Mouse (Mus musculus) CH12.LX (cell line): Measurements from ENCODE around the gene Rccd1. TPM values are rescaled to one million over a fixed set of nuclear protein-coding genes. Genes with fewer than 3 reads are reported as not detected.
A peak's percentile ranks its signal among the peaks of the same experiment; 100 is the strongest.

Source experiments
- DNase-seq: peaks from one replicate; pipeline ENCODE4 v3.0.0-alpha.2; 2013; ENCODE audit errors: extremely low read depth
- H3K27ac ChIP-seq: 2 replicates; pipeline ENCODE4 v1.5.1; 2012; ENCODE audit warnings: low read depth, mild to moderate bottlenecking, control low read depth, moderate library complexity; ENCODE audit not compliant: insufficient read depth
- H3K27me3 ChIP-seq: replicated peaks from 2 replicates; pipeline ENCODE3; 2012; ENCODE audit warnings: inconsistent platforms
- H3K36me3 ChIP-seq, 2 experiments: replicated peaks in 1 of 2; 2 replicates each; pipeline versions ENCODE3 to v1.6.1; 2012; ENCODE audit warnings: inconsistent platforms in 1 of 2, low read length in 1 of 2, mild to moderate bottlenecking in 1 of 2, mixed read lengths in 1 of 2, moderate library complexity in 1 of 2; ENCODE audit not compliant: control insufficient read depth in 1 of 2, insufficient read depth in 1 of 2
- H3K4me1 ChIP-seq, 2 experiments: 2 replicates each; pipeline ENCODE4 v1.6.1; 2012; ENCODE audit warnings: inconsistent platforms in 1 of 2, moderate library complexity in 1 of 2; ENCODE audit not compliant: insufficient read depth in 2 of 2, control insufficient read depth in 1 of 2
- H3K4me2 ChIP-seq: 2 replicates; pipeline ENCODE4 v1.6.1; 2012; ENCODE audit warnings: low read depth, mild to moderate bottlenecking, control low read depth; ENCODE audit not compliant: poor library complexity, insufficient read depth, severe bottlenecking
- H3K4me3 ChIP-seq, 3 experiments: fragments of 150-350 bp in 1 of 3; sonication (generic) in 1 of 3; replicated peaks in 1 of 3; 2 replicates each; pipeline versions ENCODE3 to v1.5.1; 2011 to 2012; ENCODE audit warnings: low read depth in 2 of 3, low read length in 2 of 3, mild to moderate bottlenecking in 2 of 3, moderate library complexity in 2 of 3, control low read depth in 1 of 3, improper control_type of control experiment in 1 of 3, inconsistent platforms in 1 of 3, mixed read lengths in 1 of 3; ENCODE audit not compliant: poor library complexity in 1 of 3
- H3K79me2 ChIP-seq: replicated peaks from 2 replicates; pipeline ENCODE4 v1.6.1; 2012; ENCODE audit warnings: mild to moderate bottlenecking, moderate library complexity; ENCODE audit not compliant: control insufficient read depth, poor library complexity, insufficient read depth, severe bottlenecking; ENCODE audit errors: extremely low read depth
- H3K9ac ChIP-seq: 2 replicates; pipeline ENCODE4 v1.6.1; 2012; ENCODE audit warnings: low read depth, mild to moderate bottlenecking, control low read depth, moderate library complexity; ENCODE audit not compliant: insufficient read depth
- H3K9me3 ChIP-seq: replicated peaks from 2 replicates; pipeline ENCODE3; 2012; ENCODE audit warnings: low read length, inconsistent platforms, mixed read lengths
- CHD1 ChIP-seq: IDR thresholded peaks from 2 replicates; pipeline ENCODE4 v1.6.1; 2012; ENCODE audit warnings: low read depth, low read length, improper control_type of control experiment, inconsistent platforms
- CHD2 ChIP-seq: IDR thresholded peaks from 2 replicates; pipeline ENCODE4 v1.6.1; 2011; ENCODE audit warnings: low read length, improper control_type of control experiment
- ELF1 ChIP-seq: IDR thresholded peaks from 2 replicates; pipeline ENCODE4 v1.6.1; 2014; ENCODE audit warnings: low read depth, mild to moderate bottlenecking, inconsistent platforms, low read length, improper control_type of control experiment
- EP300 ChIP-seq: IDR thresholded peaks from 2 replicates; pipeline ENCODE4 v1.6.1; 2011; ENCODE audit warnings: low read length, improper control_type of control experiment
- ETS1 ChIP-seq: conservative IDR thresholded peaks from 2 replicates; pipeline ENCODE4 v1.6.1; 2012; ENCODE audit warnings: low read depth, mild to moderate bottlenecking, inconsistent platforms, low read length, improper control_type of control experiment, moderate library complexity
- IRF4 ChIP-seq: IDR thresholded peaks from 2 replicates; pipeline ENCODE4 v1.6.1; 2014; ENCODE audit warnings: low read depth, mild to moderate bottlenecking, inconsistent platforms, low read length, improper control_type of control experiment
- KAT2A ChIP-seq: IDR thresholded peaks from 2 replicates; pipeline ENCODE4 v1.6.1; 2012; ENCODE audit warnings: low read length, improper control_type of control experiment, inconsistent platforms; ENCODE audit not compliant: insufficient replicate concordance
- MAFK ChIP-seq: IDR thresholded peaks from 2 replicates; pipeline ENCODE4 v1.6.1; 2011; ENCODE audit warnings: low read length, improper control_type of control experiment; ENCODE audit not compliant: insufficient replicate concordance
- MAX ChIP-seq: IDR thresholded peaks from 2 replicates; pipeline ENCODE4 v1.6.1; 2011; ENCODE audit warnings: low read length, improper control_type of control experiment
- MAZ ChIP-seq: IDR thresholded peaks from 2 replicates; pipeline ENCODE4 v1.6.1; 2012; ENCODE audit warnings: low read depth, mild to moderate bottlenecking, inconsistent platforms, low read length, improper control_type of control experiment, moderate library complexity
- MEF2A ChIP-seq: IDR thresholded peaks from 2 replicates; pipeline ENCODE4 v1.6.1; 2014; ENCODE audit warnings: low read depth, mild to moderate bottlenecking, inconsistent platforms, low read length, improper control_type of control experiment, borderline replicate concordance
- MXI1 ChIP-seq: IDR thresholded peaks from 2 replicates; pipeline ENCODE4 v1.6.1; 2011; ENCODE audit warnings: mild to moderate bottlenecking, low read depth, low read length, improper control_type of control experiment
- MYC ChIP-seq: IDR thresholded peaks from 2 replicates; pipeline ENCODE4 v1.6.1; 2011; ENCODE audit warnings: low read depth, mild to moderate bottlenecking, improper control_type of control experiment, low read length
- NELFE ChIP-seq: IDR thresholded peaks from 2 replicates; pipeline ENCODE4 v1.6.1; 2011; ENCODE audit warnings: low read depth, low read length, improper control_type of control experiment
- POLR2A ChIP-seq: IDR thresholded peaks from 2 replicates; pipeline ENCODE4 v1.6.1; 2011; ENCODE audit warnings: low read depth, mild to moderate bottlenecking, improper control_type of control experiment, low read length
- RAD21 ChIP-seq: IDR thresholded peaks from 2 replicates; pipeline ENCODE4 v1.6.1; 2011; ENCODE audit warnings: low read depth, mild to moderate bottlenecking, low read length, improper control_type of control experiment, moderate library complexity
- RCOR1 ChIP-seq: conservative IDR thresholded peaks from 2 replicates; pipeline ENCODE4 v1.6.1; 2012; ENCODE audit warnings: low read depth, mild to moderate bottlenecking, inconsistent platforms, low read length, improper control_type of control experiment
- SIN3A ChIP-seq: IDR thresholded peaks from 2 replicates; pipeline ENCODE4 v1.6.1; 2012; ENCODE audit warnings: low read length, improper control_type of control experiment, inconsistent platforms
- SMC3 ChIP-seq: IDR thresholded peaks from 2 replicates; pipeline ENCODE4 v1.6.1; 2011; ENCODE audit warnings: low read depth, low read length, improper control_type of control experiment
- TBP ChIP-seq: conservative IDR thresholded peaks from 2 replicates; pipeline ENCODE4 v1.6.1; 2011; ENCODE audit warnings: low read depth, low read length, improper control_type of control experiment
- TCF12 ChIP-seq: IDR thresholded peaks from 2 replicates; pipeline ENCODE4 v1.6.1; 2014; ENCODE audit warnings: low read depth, mild to moderate bottlenecking, inconsistent platforms, low read length, improper control_type of control experiment
- UBTF ChIP-seq: IDR thresholded peaks from 2 replicates; pipeline ENCODE4 v1.6.1; 2012; ENCODE audit warnings: low read depth, mild to moderate bottlenecking, inconsistent platforms, low read length, improper control_type of control experiment, moderate library complexity
- USF1 ChIP-seq: IDR thresholded peaks from 2 replicates; pipeline ENCODE4 v1.6.1; 2014; ENCODE audit warnings: low read depth, mild to moderate bottlenecking, inconsistent platforms, low read length, improper control_type of control experiment
- USF2 ChIP-seq: conservative IDR thresholded peaks from 2 replicates; pipeline ENCODE4 v1.6.1; 2011; ENCODE audit warnings: low read depth, low read length, improper control_type of control experiment
- ZMIZ1 ChIP-seq: IDR thresholded peaks from 2 replicates; pipeline ENCODE4 v1.6.1; 2012; ENCODE audit warnings: low read depth, mild to moderate bottlenecking, inconsistent platforms, low read length, improper control_type of control experiment
- ZNF384 ChIP-seq: IDR thresholded peaks from 2 replicates; pipeline ENCODE4 v1.6.1; 2012; ENCODE audit warnings: low read depth, low read length, improper control_type of control experiment, inconsistent platforms
- dilution Hi-C: fragments of 300-500 bp; cut with MboI; formaldehyde crosslinking; loops from 2 replicates; pipeline ENCODE4 v1.14.3; 2020; ENCODE audit warnings: low sequenced_read_pairs; ENCODE audit not compliant: extremely low pct_unique_long_range_greater_than_20kb, extremely low pct_ligation_motif_present
- in situ Hi-C: fragments of 300-500 bp; cut with MboI; formaldehyde crosslinking; loops from 3 replicates; pipeline ENCODE4 v1.14.3; 2019; ENCODE audit warnings: low sequenced_read_pairs, low pct_ligation_motif_present, low pct_unique_long_range_greater_than_20kb, mixed read lengths
- polyA plus RNA-seq: library from polyadenylated mRNA; unstranded; fragments of >175 nt; gene quantifications from 2 replicates; pipeline ENCODE4 v1.2.1, GENCODE M21; 2012; ENCODE audit warnings: low read depth; ENCODE audit not compliant: insufficient read length
- total RNA-seq, 2 experiments: library from RNA; depleted of rRNA; stranded (reverse); fragments of 300-350 nt in 1 of 2; fragments of >200 nt in 1 of 2; gene quantifications; 2 replicates each; pipeline ENCODE4 v1.2.3; 2012 to 2014

The Rccd1 gene
- total and polyA plus RNA-seq, 3 experiments: 17.4 to 18.5 (median 18.3) TPM

DNA sequence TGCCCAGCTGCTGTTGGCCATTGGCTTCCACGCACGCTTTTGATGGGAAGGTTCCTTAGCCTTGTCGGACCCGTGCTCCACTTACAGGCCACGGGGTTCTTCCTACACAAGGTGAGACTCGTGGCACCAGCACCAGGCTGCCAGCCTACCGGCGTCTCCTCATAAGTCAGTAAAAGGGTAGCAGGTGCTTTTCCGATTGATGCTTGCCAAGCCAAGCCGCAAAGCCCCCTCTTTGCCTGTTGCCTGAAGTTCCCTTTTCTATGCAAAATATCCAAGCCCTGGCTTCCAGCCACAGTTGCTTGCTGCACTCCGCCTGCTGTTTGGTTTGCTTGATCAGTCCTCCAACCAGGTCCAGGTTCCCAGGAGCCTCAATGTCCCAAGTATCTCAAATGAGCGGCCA lies 49.6 kb upstream of the Rccd1 start:
- no peak overlapping the region for H3K4me3 ChIP-seq
- no peaks in the 10 kb centered on the region for H3K27me3 ChIP-seq
- H3K79me2 ChIP-seq: peaks cover 6% of the 10 kb centered on the region
- in situ Hi-C loops: loop anchor here (10.0 kb wide), 1 partner anchor 229 kb away; no protein-coding TSS in a partner anchor
- no peak overlapping the region for H3K9ac ChIP-seq
- dilution Hi-C loops: no loop called here
- DNase-seq: peak; percentile 63
- H3K27ac ChIP-seq: peak overlapping the region; percentile 73
- no peaks in the 10 kb centered on the region for H3K9me3 ChIP-seq
- peaks cover 21 to 74% of the 10 kb centered on the region in 2 experiments for H3K4me1 ChIP-seq
- peak overlapping the region; percentile 7 for H3K4me2 ChIP-seq
- peaks cover 7 to 23% of the 10 kb centered on the region in 2 experiments for H3K36me3 ChIP-seq
- TF ChIP-seq SIN3A (0 out of 2 replicates have a peak, but pooled peaks have one; percentile 11), TBP (0 out of 2 replicates have a peak, but pooled peaks have one; percentile 45), CHD1 (no peak), SMC3 (no peak), MXI1 (peak; percentile 63; the same call in 1 of the 2 replicates), UBTF (0 out of 2 replicates have a peak, but pooled peaks have one; percentile 6), EP300 (0 out of 2 replicates have a peak, but pooled peaks have one; percentile 25), ETS1 (peak; percentile 13; the same call in 1 of the 2 replicates), USF1 (no peak), MYC (no peak), CHD2 (0 out of 2 replicates have a peak, but pooled peaks have one; percentile 32), POLR2A (peak; percentile 39; the same call in 1 of the 2 replicates), TCF12 (peak; percentile 78), MAZ (0 out of 2 replicates have a peak, but pooled peaks have one; percentile 27)

DNA sequence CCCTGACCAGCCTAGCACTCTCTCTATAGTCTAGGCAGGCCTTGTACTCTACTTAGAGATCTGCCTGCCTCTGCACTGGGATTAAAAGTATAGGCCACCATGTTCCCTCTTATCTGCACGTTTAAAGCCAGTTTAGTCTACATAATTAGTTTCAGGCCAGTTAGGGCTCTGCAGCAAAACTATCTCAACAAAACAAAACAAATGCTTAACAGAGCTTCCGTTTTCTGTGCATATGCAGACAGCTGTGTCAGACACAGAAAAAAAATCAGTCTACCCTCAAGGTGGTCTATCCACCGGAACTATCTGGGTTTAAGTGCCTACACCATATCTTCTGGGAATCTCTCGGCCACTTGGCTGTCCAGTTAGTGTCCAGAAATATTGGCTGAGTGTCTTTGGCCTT lies 49.1 kb upstream of the Rccd1 start:
- Histone ChIP-seq H3K4me3 (no peak overlapping the region), H3K4me1 (peaks cover 25 to 79% of the 10 kb centered on the region in 2 experiments), H3K36me3 (peaks cover 5 to 22% of the 10 kb centered on the region in 2 experiments), H3K27ac (peak overlapping the region; percentile 73), H3K9ac (peak overlapping the region; percentile 16; the same call in 1 of the 2 replicates), H3K27me3 (no peaks in the 10 kb centered on the region), H3K9me3 (no peaks in the 10 kb centered on the region), H3K79me2 (peaks cover 6% of the 10 kb centered on the region), H3K4me2 (peak overlapping the region; percentile 7)
- TF ChIP-seq RAD21: no peak
- TF ChIP-seq CHD2: no peak
- TF ChIP-seq TBP: no peak
- TF ChIP-seq IRF4: 0 out of 2 replicates have a peak, but pooled peaks have one; percentile 18
- no peak for TF ChIP-seq ETS1
- no peak for TF ChIP-seq USF1
- TF ChIP-seq POLR2A: no peak
- TF ChIP-seq MAFK: no peak
- no peak for TF ChIP-seq USF2
- TF ChIP-seq RCOR1: no peak
- TF ChIP-seq ZMIZ1: no peak
- no peak for TF ChIP-seq KAT2A
- no peak for TF ChIP-seq ELF1
- TF ChIP-seq MAX: no peak; the same call in 1 of the 2 replicates
- no peak for TF ChIP-seq NELFE
- TF ChIP-seq MEF2A: no peak
- peak; percentile 56 for TF ChIP-seq ZNF384
- dilution Hi-C loops: no loop called here
- no peak for DNase-seq
- in situ Hi-C loops: loop anchor here (10.0 kb wide), 1 partner anchor 229 kb away; no protein-coding TSS in a partner anchor
